Mouse (Mus musculus) hindbrain, embryonic 14.5 days (tissue): Measurements from ENCODE around the gene Fblim1. TPM values are rescaled to one million over a fixed set of nuclear protein-coding genes. Genes with fewer than 3 reads are reported as not detected.

Experiments
- ATAC-seq: fragments of 200-750 bp; cut with Nextera tagmentation; 2 replicates; pipeline ENCODE4 v1.8.0; 2017; ENCODE audit warnings: moderate number of reproducible peaks, mild to moderate bottlenecking, moderate TSS enrichment, moderate library complexity; ENCODE audit not compliant: low FRiP score
- DNase-seq: peaks from one replicate; pipeline ENCODE4 v3.0.0-alpha.2; 2015; ENCODE audit warnings: low spot score
- H3K27ac ChIP-seq: fragments of 300-500 bp; sonication (generic); 2 replicates; pipeline ENCODE4 v1.5.1; 2014; ENCODE audit warnings: mild to moderate bottlenecking, moderate library complexity
- H3K27me3 ChIP-seq: fragments of 300-500 bp; sonication (generic); 2 replicates; pipeline ENCODE4 v1.6.1; 2014; ENCODE audit warnings: mild to moderate bottlenecking, low read length, mixed read lengths; ENCODE audit not compliant: control insufficient read depth, insufficient read depth
- H3K36me3 ChIP-seq: fragments of 300-500 bp; sonication (generic); replicated peaks from 2 replicates; pipeline ENCODE4 v1.6.1; 2014; ENCODE audit not compliant: control insufficient read depth, insufficient read depth
- H3K4me1 ChIP-seq: fragments of 300-500 bp; sonication (generic); replicated peaks from 2 replicates; pipeline ENCODE4 v1.6.1; 2014; ENCODE audit warnings: antibody characterized with exemption, low read length, mixed read lengths; ENCODE audit not compliant: control insufficient read depth, insufficient read depth
- H3K4me2 ChIP-seq: fragments of 300-500 bp; sonication (generic); replicated peaks from 2 replicates; pipeline ENCODE4 v1.6.1; 2014; ENCODE audit warnings: mild to moderate bottlenecking, moderate library complexity
- H3K4me3 ChIP-seq: fragments of 300-500 bp; sonication (generic); replicated peaks from 2 replicates; pipeline ENCODE4 v1.5.1; 2014; ENCODE audit warnings: mild to moderate bottlenecking, low read length
- H3K9ac ChIP-seq: fragments of 300-500 bp; sonication (generic); 2 replicates; pipeline ENCODE4 v1.6.1; 2014
- H3K9me3 ChIP-seq: fragments of 300-500 bp; sonication (generic); 2 replicates; pipeline ENCODE4 v1.6.1; 2016; ENCODE audit warnings: low read length; ENCODE audit not compliant: control insufficient read depth
- WGBS: fragments of 180-500 bp; shearing (Covaris S2); extraction: QIAGEN DNeasy Blood & Tissue Kit; methylation state at CpG from one replicate; pipeline ENCODE4 v1.1.7; 2014; 5-methylcytosine and 5-hydroxymethylcytosine counted together
- polyA plus RNA-seq: library from polyadenylated mRNA; unstranded; fragments of >200 nt; fragmentation: Nextera tagmentation; extraction: Ambion mirVana; gene quantifications from 2 replicates; pipeline ENCODE4 v1.2.1, GENCODE M21; 2014

Gene Fblim1
- polyA plus RNA-seq, 1 experiment from 2014 or later: 41.3 TPM

DNA sequence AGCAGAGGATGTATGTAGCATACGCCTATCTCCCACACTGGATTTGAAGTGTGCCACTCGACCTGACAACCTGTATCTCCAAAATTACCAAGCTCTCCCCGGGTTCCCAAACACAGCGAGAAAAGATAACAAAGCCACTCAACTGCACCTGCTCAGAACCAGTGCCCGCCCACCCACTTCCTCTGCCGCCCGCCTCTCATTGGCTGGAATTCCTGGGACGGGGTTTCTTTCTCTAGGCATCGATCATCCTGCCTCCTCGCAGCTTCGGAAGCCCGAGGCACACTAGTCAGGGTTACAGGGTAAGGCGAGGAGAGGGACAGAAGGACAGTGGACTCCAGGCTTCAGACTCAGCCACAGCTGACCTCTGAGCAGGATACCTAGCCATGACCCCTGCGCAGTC, 22.8 kb upstream of the Fblim1 start:
- H3K9ac ChIP-seq: no peak overlapping the region
- H3K4me3 ChIP-seq: no peak overlapping the region
- WGBS: 82% methylated on average over 14 of the region's 14 CpGs
- no peak overlapping the region for H3K4me2 ChIP-seq
- H3K9me3 ChIP-seq: no peaks in the 10 kb centered on the region
- peaks cover 85% of the 10 kb centered on the region for H3K36me3 ChIP-seq
- ATAC-seq (no peak), DNase-seq (no peak)
- no peaks in the 10 kb centered on the region for H3K4me1 ChIP-seq
- no peak overlapping the region for H3K27ac ChIP-seq
- no peaks in the 10 kb centered on the region for H3K27me3 ChIP-seq

DNA sequence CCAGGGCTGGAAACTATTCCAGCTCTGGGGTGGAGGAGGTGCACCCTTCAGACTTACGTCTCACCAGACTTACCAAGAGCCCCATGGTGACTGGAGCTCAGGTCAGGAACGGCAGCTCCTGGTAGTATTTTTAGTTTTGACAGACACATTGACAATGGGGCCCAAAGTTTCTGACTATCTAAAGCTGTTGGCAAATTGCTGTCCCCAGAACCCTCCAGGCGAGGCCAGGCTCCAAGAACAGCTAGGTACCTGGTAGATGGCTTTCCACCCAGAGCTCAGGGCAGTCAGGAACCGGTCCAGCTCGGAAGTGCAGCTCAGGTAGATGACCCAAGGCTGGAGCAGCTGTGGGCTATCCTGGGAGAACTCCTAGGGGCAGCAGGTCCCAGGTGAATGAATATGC, 21.6 kb upstream of the Fblim1 start:
- Histone ChIP-seq H3K4me3 (no peak overlapping the region), H3K9ac (no peak overlapping the region), H3K27ac (no peak overlapping the region), H3K4me2 (no peak overlapping the region), H3K9me3 (no peaks in the 10 kb centered on the region), H3K36me3 (peaks cover 77% of the 10 kb centered on the region), H3K27me3 (no peaks in the 10 kb centered on the region), H3K4me1 (no peaks in the 10 kb centered on the region)
- ATAC-seq (no peak), DNase-seq (no peak)
- 91% methylated on average over 5 of the region's 5 CpGs for WGBS

DNA sequence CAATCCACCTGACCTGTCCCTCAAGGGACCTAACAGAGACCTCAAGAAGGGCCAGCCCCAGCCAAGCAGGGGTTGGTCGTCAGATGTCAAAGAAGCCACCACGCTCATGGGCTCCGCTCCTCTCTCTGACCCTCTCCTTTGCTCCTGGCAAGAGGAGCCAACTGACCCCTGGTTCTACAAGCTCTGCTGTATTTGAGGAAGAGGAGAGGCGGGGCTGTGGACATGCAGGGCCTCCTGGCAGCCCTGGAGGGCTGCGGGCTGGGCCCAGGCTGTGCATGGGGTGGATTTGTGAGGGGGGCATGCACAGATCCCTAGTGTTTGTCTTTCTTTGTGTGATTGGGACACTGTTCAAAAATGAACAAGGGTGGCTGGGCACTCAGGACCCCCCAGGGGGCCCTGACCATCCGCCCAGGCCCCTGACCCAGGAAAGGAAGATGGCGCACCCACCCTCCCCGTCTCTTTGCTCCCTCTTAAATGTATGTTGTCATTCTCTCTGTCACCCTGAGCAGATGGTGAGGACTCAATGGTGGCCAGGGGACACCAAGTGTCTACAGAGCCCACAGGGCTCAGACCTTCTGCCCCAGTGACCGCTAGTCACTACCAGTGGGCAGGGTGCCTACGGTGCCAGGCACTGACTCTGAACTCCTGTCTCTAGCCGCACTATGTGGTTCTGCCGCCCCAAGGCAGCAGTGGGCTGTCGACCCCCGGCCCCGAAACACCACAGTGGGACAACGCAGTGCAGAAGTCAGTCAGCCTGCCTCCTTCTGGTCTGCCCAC, 20.1 kb upstream of the Fblim1 start:
- Histone ChIP-seq H3K4me1 (no peaks in the 10 kb centered on the region), H3K9ac (no peak overlapping the region), H3K4me3 (no peak overlapping the region), H3K27ac (no peak overlapping the region), H3K36me3 (peaks cover 61% of the 10 kb centered on the region), H3K9me3 (no peaks in the 10 kb centered on the region), H3K27me3 (no peaks in the 10 kb centered on the region), H3K4me2 (no peak overlapping the region)
- ATAC-seq (no peak), DNase-seq (no peak)
- WGBS: 91% methylated on average over 16 of the region's 16 CpGs

DNA sequence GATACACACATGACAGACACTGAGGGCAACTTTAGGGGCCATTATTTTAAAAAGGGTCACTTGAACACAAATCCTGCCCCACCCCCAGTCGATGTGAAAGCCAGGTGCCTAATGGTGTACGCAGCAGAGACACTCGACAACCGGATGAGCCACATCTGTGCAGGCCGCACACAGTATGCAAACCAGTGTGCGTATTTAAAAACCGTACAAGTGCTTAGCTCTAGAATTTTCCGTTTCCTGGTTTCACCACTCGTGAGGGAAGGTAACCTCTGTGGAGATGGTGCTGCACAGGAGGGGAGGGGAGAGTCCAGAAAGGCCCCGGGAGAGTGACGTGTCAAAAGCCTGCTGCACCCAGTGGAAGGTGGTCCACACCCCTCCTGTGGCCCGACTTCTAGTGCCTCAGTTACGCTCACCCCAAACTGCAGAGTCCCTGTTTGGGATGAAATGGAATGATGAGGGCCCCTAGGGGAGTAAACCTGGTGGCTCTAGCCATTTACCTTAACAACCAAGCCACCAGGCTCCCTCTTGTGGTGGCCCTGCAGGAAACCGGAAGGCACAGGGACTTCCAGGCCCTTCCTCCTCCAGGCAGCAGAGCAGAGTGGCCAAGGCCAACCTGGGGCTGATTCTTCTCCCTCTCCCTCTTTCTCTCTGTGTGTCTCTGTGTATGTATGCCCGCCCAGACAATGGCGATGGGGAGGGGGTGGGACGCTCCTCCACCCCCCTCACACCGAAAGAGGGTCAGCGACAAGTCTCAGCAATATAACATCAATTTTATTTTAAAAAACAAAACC, 19.3 kb upstream of the Fblim1 start:
- H3K4me3 ChIP-seq: no peak overlapping the region
- no peaks in the 10 kb centered on the region for H3K9me3 ChIP-seq
- H3K27ac ChIP-seq: no peak overlapping the region
- WGBS: 78% methylated on average over 19 of the region's 19 CpGs
- ATAC-seq (no peak), DNase-seq (no peak)
- H3K4me2 ChIP-seq: no peak overlapping the region
- H3K36me3 ChIP-seq: peaks cover 53% of the 10 kb centered on the region
- H3K9ac ChIP-seq: no peak overlapping the region
- no peaks in the 10 kb centered on the region for H3K4me1 ChIP-seq
- H3K27me3 ChIP-seq: no peaks in the 10 kb centered on the region

DNA sequence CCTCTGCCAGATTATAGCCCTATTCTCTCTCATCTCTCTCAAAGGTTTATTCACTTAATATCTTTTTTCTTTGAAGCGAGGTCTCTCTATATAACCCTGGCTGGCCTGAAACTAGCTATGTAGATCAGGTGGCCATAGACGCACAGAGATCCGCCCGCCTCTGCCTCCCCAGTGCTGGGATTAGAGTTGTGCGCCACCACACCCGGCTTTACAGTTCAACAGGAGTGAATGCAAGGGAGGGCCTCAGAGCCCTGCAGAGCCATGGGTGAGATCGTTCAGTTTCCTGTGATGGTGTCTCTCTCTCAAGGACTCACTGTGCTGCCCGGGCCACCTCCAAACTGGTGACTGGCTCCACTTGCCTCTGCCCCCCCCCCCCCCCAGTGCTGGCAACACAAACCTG, 18.2 kb upstream of the Fblim1 start:
- WGBS: 91% methylated on average over 8 of the region's 8 CpGs
- Histone ChIP-seq H3K36me3 (peaks cover 43% of the 10 kb centered on the region), H3K4me3 (no peak overlapping the region), H3K27me3 (no peaks in the 10 kb centered on the region), H3K4me2 (no peak overlapping the region), H3K27ac (no peak overlapping the region), H3K4me1 (no peaks in the 10 kb centered on the region), H3K9ac (no peak overlapping the region), H3K9me3 (no peaks in the 10 kb centered on the region)
- no peak for DNase-seq
- no peak for ATAC-seq

DNA sequence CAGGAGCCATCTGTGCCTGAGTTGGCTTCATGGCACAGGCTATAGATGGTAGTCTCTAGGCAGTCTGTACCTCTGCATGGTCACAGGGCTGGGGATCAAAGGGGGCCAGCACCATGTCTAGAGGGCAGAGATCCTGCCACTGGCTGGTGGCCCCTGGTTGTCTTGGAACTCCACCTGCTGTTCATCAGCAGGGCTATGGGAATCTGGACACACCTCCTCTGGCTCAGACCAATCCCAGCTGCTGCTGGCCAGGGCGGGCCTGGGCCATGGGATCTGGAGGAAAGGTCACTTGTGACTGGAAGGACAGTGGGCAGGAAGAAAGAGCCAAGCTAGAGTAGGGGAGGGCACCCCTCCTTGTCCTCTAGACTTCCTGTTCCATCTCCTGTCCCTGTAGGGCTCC, 17.8 kb upstream of the Fblim1 start, which contains the start of gene Slc25a34:
Gene Slc25a34, minus strand, starts transcription at position 156 of the 400 bp plus-strand sequence.
- no peak for ATAC-seq
- H3K27me3 ChIP-seq: no peaks in the 10 kb centered on the region
- DNase-seq: no peak
- H3K4me2 ChIP-seq: no peak within 1 kb of the TSS
- H3K27ac ChIP-seq: no peak within 1 kb of the TSS
- no peaks in the 10 kb centered on the region for H3K4me1 ChIP-seq
- H3K9ac ChIP-seq: no peak within 1 kb of the TSS
- peaks cover 38% of the 10 kb centered on the region for H3K36me3 ChIP-seq
- no peak within 1 kb of the TSS for H3K4me3 ChIP-seq
- no peaks in the 10 kb centered on the region for H3K9me3 ChIP-seq
- 55% methylated on average over 1 of the region's 1 CpGs for WGBS

DNA sequence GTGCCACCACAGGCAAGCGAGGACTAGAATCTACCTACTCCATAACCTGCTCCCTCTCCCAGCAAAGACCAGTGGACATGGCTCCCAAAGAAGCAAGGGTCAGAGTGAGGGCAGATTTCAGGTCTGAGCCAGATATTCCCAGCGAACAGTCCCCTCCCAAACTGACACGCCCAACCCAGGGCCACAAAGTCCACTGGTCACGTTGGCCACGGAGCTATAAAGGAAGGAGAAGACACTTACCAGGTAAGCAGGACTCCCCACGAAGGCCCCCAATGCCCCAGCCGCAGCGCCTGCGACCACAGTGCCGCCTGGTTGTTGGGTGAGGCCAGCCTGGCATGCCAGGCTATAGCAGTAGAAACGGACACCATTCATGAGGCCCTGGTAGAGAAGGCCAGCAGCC, 17.1 kb upstream of the Fblim1 start:
- DNase-seq (no peak), ATAC-seq (no peak)
- 87% methylated on average over 11 of the region's 11 CpGs for WGBS
- no peak overlapping the region for H3K4me3 ChIP-seq
- H3K9me3 ChIP-seq: no peaks in the 10 kb centered on the region
- no peak overlapping the region for H3K9ac ChIP-seq
- H3K27me3 ChIP-seq: peaks cover 2% of the 10 kb centered on the region; the same call in 1 of the 2 replicates
- no peak overlapping the region for H3K4me2 ChIP-seq
- peaks cover 32% of the 10 kb centered on the region for H3K36me3 ChIP-seq
- no peak overlapping the region for H3K27ac ChIP-seq
- peaks cover 2% of the 10 kb centered on the region for H3K4me1 ChIP-seq

DNA sequence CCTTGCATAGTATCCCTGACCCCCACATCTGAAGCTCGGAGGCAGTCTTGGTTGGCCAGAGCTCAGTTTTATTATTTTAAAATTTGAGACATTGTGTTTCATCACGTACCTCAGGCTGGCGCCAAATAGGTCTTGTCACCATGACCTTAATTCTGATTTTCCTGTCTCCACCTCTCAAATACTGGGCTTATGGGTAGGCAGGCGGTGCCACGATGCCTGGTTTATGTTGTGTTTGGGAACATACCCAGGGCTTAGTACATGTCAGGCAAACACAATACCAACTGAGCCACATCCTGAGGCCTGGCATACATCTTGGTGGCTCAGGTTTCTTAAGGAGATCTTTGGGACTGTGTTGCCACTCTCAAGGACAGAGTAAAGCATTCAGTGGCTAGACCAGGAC, 16.7 kb upstream of the Fblim1 start:
- Histone ChIP-seq H3K27me3 (peaks cover 7% of the 10 kb centered on the region), H3K4me2 (no peak overlapping the region)
- 85% methylated on average over 5 of the region's 5 CpGs for WGBS

DNA sequence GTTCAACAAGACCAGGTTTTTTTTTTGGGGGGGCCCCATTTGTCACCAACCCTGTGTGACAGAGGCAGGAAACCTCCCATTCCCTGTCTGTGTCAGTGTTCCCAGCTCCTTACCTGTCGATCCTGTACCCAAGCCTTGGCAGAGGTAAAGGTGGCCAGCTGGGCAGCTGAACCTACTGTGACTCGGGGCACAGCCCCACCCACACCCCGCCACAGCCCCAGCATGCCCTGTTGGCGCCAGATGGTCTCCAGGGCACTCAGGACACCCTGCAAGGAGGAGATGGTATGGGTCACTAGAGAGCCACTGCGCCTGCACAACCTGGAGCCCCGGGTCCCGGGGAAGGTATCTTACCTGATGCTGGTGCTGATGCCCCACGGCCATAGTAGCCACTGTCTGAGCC, 16.2 kb upstream of the Fblim1 start:
- Histone ChIP-seq H3K4me2 (no peak overlapping the region), H3K9me3 (no peaks in the 10 kb centered on the region), H3K4me3 (no peak overlapping the region), H3K36me3 (peaks cover 23% of the 10 kb centered on the region), H3K27ac (no peak overlapping the region), H3K27me3 (peaks cover 10% of the 10 kb centered on the region), H3K9ac (no peak overlapping the region), H3K4me1 (peaks cover 8% of the 10 kb centered on the region)
- 85% methylated on average over 8 of the region's 8 CpGs for WGBS
- ATAC-seq (no peak), DNase-seq (no peak)

More for the DNA sequence above, 16.7 kb upstream of the Fblim1 start:
- H3K4me1 ChIP-seq: peaks cover 7% of the 10 kb centered on the region
- peaks cover 27% of the 10 kb centered on the region for H3K36me3 ChIP-seq
- H3K9ac ChIP-seq: no peak overlapping the region
- no peak overlapping the region for H3K4me3 ChIP-seq
- ATAC-seq (no peak), DNase-seq (no peak)
- no peak overlapping the region for H3K27ac ChIP-seq
- no peaks in the 10 kb centered on the region for H3K9me3 ChIP-seq
